Mouse (Mus musculus) T-helper 17 cell (primary cell): ENCODE measurements around the gene Fus.
"Not testable (repeated sequence)": the region's sequence is repeated elsewhere in the genome, so short reads cannot be mapped to it uniquely, and the experiment has no call there.

ENCODE experiments used
- in situ Hi-C, 2 experiments: fragments of 300-600 bp; cut with MboI, MseI; formaldehyde crosslinking; loops; 1 replicate in 1 of 2; 2 replicates in 1 of 2; pipeline ENCODE4 v1.15.1; 2025; ENCODE audit warnings: high pct_unique_total_duplicates in 2 of 2

The Fus gene

GRCm38 (mm10) chr7:127967004-127967921, at the start of gene Fus:
TSS of gene Fus (plus strand) at chr7:127967457.
- in situ Hi-C loops: no loop called here

GRCm38 (mm10) chr7:127918203-127918602, 49.1 kb upstream of the Fus start:
- in situ Hi-C loops: no loop called here

- in situ Hi-C loops: no loop called here
Measured at GRCm38 (mm10) chr7:127919290-127919689, 48.0 kb upstream of the Fus start.

GRCm38 (mm10) chr7:127921516-127921915, 45.7 kb upstream of the Fus start:
- in situ Hi-C loops: no loop called here

GRCm38 (mm10) chr7:127922451-127923275, 44.6 kb upstream of the Fus start:
- in situ Hi-C loops: no loop called here

GRCm38 (mm10) chr7:127923714-127924113, 43.5 kb upstream of the Fus start:
- in situ Hi-C loops: no loop called here

- in situ Hi-C loops: no loop called here
Measured at GRCm38 (mm10) chr7:127925252-127925651, 42.0 kb upstream of the Fus start.

- in situ Hi-C loops: no loop called here
Measured at GRCm38 (mm10) chr7:127926066-127926465, 41.2 kb upstream of the Fus start.

- in situ Hi-C loops: no loop called here
Measured at GRCm38 (mm10) chr7:127926846-127927245, 40.4 kb upstream of the Fus start.

GRCm38 (mm10) chr7:127927726-127928125, 39.5 kb upstream of the Fus start:
- in situ Hi-C loops: no loop called here

GRCm38 (mm10) chr7:127928596-127928995, 38.7 kb upstream of the Fus start:
- in situ Hi-C loops: no loop called here

- in situ Hi-C loops: no loop called here
Measured at GRCm38 (mm10) chr7:127929923-127930322, 37.3 kb upstream of the Fus start, which contains the start of gene Prss8. TSS of gene Prss8 (minus strand) at chr7:127930104.

- in situ Hi-C loops: no loop called here
Measured at GRCm38 (mm10) chr7:127930636-127931035, 36.6 kb upstream of the Fus start.

GRCm38 (mm10) chr7:127931351-127932135, 35.7 kb upstream of the Fus start:
- in situ Hi-C loops: no loop called here

GRCm38 (mm10) chr7:127932273-127933031, 34.8 kb upstream of the Fus start:
- in situ Hi-C loops: no loop called here

- in situ Hi-C loops: no loop called here
Measured at GRCm38 (mm10) chr7:127934075-127934474, 33.2 kb upstream of the Fus start.

GRCm38 (mm10) chr7:127935028-127935722, 32.1 kb upstream of the Fus start:
- in situ Hi-C loops: no loop called here

GRCm38 (mm10) chr7:127935748-127936159, 31.5 kb upstream of the Fus start:
- in situ Hi-C loops: no loop called here

- in situ Hi-C loops: no loop called here
Measured at GRCm38 (mm10) chr7:127936216-127936884, 30.9 kb upstream of the Fus start.

- in situ Hi-C loops: not testable (repeated sequence)
Measured at GRCm38 (mm10) chr7:127942097-127942496, 25.2 kb upstream of the Fus start.
